Mouse (Mus musculus) midbrain, embryonic 14.5 days (tissue): Measurements from ENCODE around the gene Tppp3. TPM values are rescaled to one million over a fixed set of nuclear protein-coding genes. Genes with fewer than 3 reads are reported as not detected.
A peak's percentile ranks its signal among the peaks of the same experiment; 100 is the strongest.

Experiments used
- ATAC-seq: fragments of 200-750 bp; cut with Nextera tagmentation; 2 replicates; pipeline ENCODE4 v1.8.0; 2017; ENCODE audit warnings: moderate number of reproducible peaks, moderate library complexity; ENCODE audit not compliant: low FRiP score, low TSS enrichment
- DNase-seq: peaks from one replicate; pipeline ENCODE4 v3.0.0-alpha.2; 2015
- H3K27ac ChIP-seq: fragments of 300-500 bp; sonication (generic); replicated peaks from 2 replicates; pipeline ENCODE4 v1.5.1; 2014; ENCODE audit warnings: mild to moderate bottlenecking, low read depth, low read length, moderate library complexity
- H3K27me3 ChIP-seq: fragments of 300-500 bp; sonication (generic); 2 replicates; pipeline ENCODE4 v1.6.1; 2014; ENCODE audit warnings: low read length, control low read depth, mixed read lengths; ENCODE audit not compliant: control insufficient read depth, insufficient read depth
- H3K36me3 ChIP-seq: fragments of 300-500 bp; sonication (generic); 2 replicates; pipeline ENCODE4 v1.6.1; 2014; ENCODE audit warnings: low read length, control low read depth; ENCODE audit not compliant: control insufficient read depth, insufficient read depth
- H3K4me1 ChIP-seq: fragments of 300-500 bp; sonication (generic); 2 replicates; pipeline ENCODE4 v1.6.1; 2014; ENCODE audit warnings: mild to moderate bottlenecking, antibody characterized with exemption, low read length, control low read depth; ENCODE audit not compliant: control insufficient read depth, insufficient read depth
- H3K4me2 ChIP-seq: fragments of 300-500 bp; sonication (generic); 2 replicates; pipeline ENCODE4 v1.6.1; 2014; ENCODE audit warnings: mild to moderate bottlenecking, low read length, moderate library complexity
- H3K4me3 ChIP-seq: fragments of 300-500 bp; sonication (generic); replicated peaks from 2 replicates; pipeline ENCODE4 v1.5.1; 2014; ENCODE audit warnings: low read depth, low read length
- H3K9ac ChIP-seq: fragments of 300-500 bp; sonication (generic); replicated peaks from 2 replicates; pipeline ENCODE4 v1.6.1; 2014; ENCODE audit warnings: mild to moderate bottlenecking, low read length, moderate library complexity
- H3K9me3 ChIP-seq: fragments of 300-500 bp; sonication (generic); 2 replicates; pipeline ENCODE4 v1.6.1; 2016; ENCODE audit warnings: low read length, control low read depth, mixed read lengths; ENCODE audit not compliant: control insufficient read depth
- WGBS: fragments of 180-500 bp; shearing (Covaris S2); extraction: QIAGEN DNeasy Blood & Tissue Kit; methylation state at CpG from one replicate; pipeline ENCODE4 v1.1.7; 2014; 5-methylcytosine and 5-hydroxymethylcytosine counted together
- polyA plus RNA-seq: library from polyadenylated mRNA; unstranded; fragments of >200 nt; fragmentation: Nextera tagmentation; extraction: Ambion mirVana; gene quantifications from 2 replicates; pipeline ENCODE4 v1.2.1, GENCODE M21; 2014

Tppp3 gene
- polyA plus RNA-seq, 1 experiment from 2014 or later, result 91.3 TPM

DNA sequence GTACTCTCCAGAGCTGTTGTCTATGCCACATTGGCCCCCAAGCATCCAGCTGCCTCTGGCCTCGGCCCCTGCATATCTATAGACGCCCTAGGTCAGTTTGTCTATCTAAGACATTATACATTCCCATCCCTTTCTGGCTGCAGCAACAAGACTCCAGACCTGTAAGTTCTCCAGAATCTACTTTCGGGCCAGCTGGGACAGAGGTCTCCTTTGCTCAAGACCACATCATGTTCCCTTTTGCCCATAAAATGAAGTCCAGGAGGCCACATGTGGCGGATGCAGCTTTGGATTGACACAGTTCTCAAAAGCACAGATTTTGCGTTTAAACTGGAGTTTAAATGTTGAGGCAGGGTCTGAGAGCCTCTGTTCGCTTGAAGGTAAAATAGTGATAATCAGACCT lies 42.9 kb upstream of the Tppp3 start:
- WGBS, result 92% methylated on average over 6 of the region's 6 CpGs

DNA sequence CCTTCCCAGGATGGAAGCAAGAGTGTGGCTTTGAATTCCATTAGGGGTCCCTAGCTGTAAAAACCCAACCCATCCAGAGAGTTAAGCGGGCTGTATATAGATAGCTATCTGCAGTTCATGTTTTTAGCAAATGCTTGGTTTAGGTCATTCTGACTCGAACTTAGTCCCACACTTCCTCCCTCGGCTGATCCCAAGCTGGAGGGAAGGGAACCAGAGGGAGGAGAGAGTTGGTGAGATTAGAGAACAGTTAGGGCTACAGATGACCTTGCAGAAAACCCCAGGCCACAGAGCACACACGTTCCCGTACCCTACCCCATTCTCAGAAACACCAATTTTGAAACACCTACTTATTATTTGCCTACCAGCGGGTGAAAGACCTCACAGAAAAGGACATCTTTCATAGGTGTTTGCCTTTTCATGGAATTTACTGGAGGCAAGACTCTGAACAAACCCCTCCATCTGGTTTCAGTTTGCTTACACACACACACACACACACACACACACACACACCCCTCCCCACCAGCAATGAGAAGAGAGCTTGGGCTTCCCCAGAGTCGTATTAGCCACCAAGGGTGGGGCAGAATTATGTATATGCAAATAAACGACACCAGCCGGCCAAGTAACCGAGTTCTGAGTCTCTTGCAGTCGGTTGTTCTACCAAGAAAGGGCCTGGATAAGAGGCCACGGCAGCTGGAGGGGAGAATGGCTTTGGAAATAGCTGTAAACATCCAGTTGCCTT lies 38.8 kb upstream of the Tppp3 start:
- Histone ChIP-seq H3K27ac (no peak overlapping the region), H3K36me3 (no peaks in the 10 kb centered on the region), H3K9ac (no peak overlapping the region), H3K4me3 (no peak overlapping the region), H3K4me2 (no peak overlapping the region), H3K4me1 (no peaks in the 10 kb centered on the region), H3K27me3 (no peaks in the 10 kb centered on the region), H3K9me3 (no peaks in the 10 kb centered on the region)
- DNase-seq (no peak), ATAC-seq (no peak)
- 63% methylated on average over 12 of the region's 12 CpGs for WGBS

More for the DNA sequence above, 42.9 kb upstream of the Tppp3 start:
- H3K36me3 ChIP-seq, result no peaks in the 10 kb centered on the region
- no peak overlapping the region for H3K27ac ChIP-seq
- H3K4me1 ChIP-seq, result peaks cover 9% of the 10 kb centered on the region; the same call in 1 of the 2 replicates
- H3K27me3 ChIP-seq, result peaks cover 4% of the 10 kb centered on the region; the same call in 1 of the 2 replicates
- H3K9me3 ChIP-seq, result no peaks in the 10 kb centered on the region
- no peak for DNase-seq
- ATAC-seq, result no peak
- H3K4me2 ChIP-seq, result no peak overlapping the region
- no peak overlapping the region for H3K4me3 ChIP-seq
- no peak overlapping the region for H3K9ac ChIP-seq

DNA sequence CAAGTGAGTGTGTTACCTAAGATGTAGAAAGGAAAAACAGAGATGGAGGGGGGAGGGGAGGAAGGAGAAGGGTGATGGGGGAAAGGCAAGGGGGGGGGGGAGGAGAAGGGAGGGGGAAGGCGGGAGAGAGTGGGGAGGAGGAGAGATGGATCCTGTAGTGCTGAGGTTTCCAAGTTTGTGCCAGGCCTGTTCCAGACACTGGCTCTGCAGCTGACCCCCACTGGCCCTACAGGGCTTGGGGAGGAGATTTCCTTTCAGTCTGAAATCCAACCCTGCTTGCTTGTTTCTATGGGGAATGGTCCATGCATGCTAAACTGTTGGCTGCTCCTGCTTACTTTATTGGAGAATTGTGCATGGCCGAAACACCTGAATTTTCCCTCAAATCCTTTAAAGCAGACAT lies 37.4 kb upstream of the Tppp3 start:
- Histone ChIP-seq H3K4me2 (no peak overlapping the region), H3K27ac (no peak overlapping the region), H3K36me3 (no peaks in the 10 kb centered on the region), H3K9me3 (no peaks in the 10 kb centered on the region), H3K4me3 (no peak overlapping the region), H3K27me3 (no peaks in the 10 kb centered on the region), H3K9ac (no peak overlapping the region), H3K4me1 (no peaks in the 10 kb centered on the region)
- DNase-seq (peak; percentile 19), ATAC-seq (no peak)
- WGBS, result 17% methylated on average over 1 of the region's 2 CpGs

DNA sequence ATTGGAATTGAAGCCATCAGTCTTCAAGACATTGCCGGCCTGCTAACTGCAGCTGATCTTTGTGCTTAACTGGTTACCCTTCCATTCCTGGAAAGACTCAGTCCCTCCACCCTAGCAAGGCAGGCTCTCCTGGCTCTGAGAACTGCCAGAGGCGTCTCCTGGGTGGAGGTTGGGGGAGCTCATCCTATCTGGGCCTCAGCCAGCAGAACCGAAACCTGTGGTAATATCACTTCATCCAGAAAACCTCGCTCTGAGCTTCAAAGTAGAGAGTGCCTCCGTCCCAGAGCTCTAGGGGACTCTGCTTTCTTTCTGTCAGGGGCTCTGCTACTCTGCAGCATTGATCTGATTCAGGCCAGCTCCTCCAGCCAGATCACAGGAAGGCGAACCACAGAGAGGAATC lies 35.7 kb upstream of the Tppp3 start:
- WGBS, result 87% methylated on average over 6 of the region's 6 CpGs
- Histone ChIP-seq H3K4me2 (no peak overlapping the region), H3K9ac (no peak overlapping the region), H3K4me3 (no peak overlapping the region), H3K9me3 (no peaks in the 10 kb centered on the region), H3K4me1 (no peaks in the 10 kb centered on the region), H3K27ac (no peak overlapping the region), H3K36me3 (no peaks in the 10 kb centered on the region), H3K27me3 (no peaks in the 10 kb centered on the region)
- ATAC-seq, result no peak
- no peak for DNase-seq

DNA sequence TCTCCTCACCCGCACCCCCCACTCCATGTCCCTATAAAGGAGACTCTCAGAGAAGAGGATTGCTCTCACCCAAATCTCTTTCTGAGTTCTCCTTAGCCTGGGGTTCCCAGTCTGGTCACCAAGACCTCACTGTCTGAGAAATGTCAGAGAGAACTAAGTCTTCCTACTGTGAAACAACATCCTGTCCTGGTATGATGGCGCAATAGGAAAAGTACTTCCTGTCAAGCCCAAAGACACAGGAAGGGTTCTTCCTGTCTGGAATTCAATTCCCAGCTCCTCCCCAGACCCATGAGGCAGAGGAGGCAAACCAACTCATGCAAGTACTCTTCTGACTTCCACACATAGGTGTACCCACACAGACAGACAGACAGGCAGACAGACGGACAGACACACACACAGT lies 33.3 kb upstream of the Tppp3 start:
- WGBS, result 93% methylated on average over 3 of the region's 3 CpGs
- H3K4me3 ChIP-seq, result no peak overlapping the region
- H3K27ac ChIP-seq, result no peak overlapping the region
- ATAC-seq (no peak), DNase-seq (no peak)
- H3K9me3 ChIP-seq, result no peaks in the 10 kb centered on the region
- H3K9ac ChIP-seq, result no peak overlapping the region
- no peaks in the 10 kb centered on the region for H3K36me3 ChIP-seq
- no peaks in the 10 kb centered on the region for H3K4me1 ChIP-seq
- no peak overlapping the region for H3K4me2 ChIP-seq
- H3K27me3 ChIP-seq, result no peaks in the 10 kb centered on the region

DNA sequence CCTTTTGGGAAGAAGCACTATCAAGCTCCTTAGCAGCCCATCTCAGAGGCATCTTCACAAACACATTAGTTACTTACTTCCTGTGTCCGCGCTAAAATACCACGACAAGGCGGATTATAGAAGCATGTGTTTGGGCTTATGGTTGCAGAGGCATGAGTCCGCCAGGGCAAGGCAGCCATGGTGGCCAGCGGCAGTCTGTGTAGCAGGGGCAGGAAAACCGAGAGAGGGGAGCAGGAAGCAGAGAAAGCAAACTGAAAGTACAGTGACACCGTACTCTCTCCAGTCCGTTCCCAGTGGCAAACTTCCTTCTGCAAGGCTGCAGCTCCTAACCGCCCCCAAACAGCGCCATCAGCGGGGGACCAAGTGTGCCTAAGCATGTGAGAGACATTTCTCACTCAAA lies 28.5 kb upstream of the Tppp3 start:
- Histone ChIP-seq H3K9me3 (no peaks in the 10 kb centered on the region), H3K9ac (no peak overlapping the region), H3K4me1 (peaks cover 13% of the 10 kb centered on the region; the same call in 1 of the 2 replicates), H3K27ac (no peak overlapping the region), H3K4me2 (no peak overlapping the region), H3K4me3 (no peak overlapping the region), H3K27me3 (no peaks in the 10 kb centered on the region), H3K36me3 (no peaks in the 10 kb centered on the region)
- ATAC-seq (no peak), DNase-seq (no peak)
- WGBS, result 77% methylated on average over 12 of the region's 12 CpGs

DNA sequence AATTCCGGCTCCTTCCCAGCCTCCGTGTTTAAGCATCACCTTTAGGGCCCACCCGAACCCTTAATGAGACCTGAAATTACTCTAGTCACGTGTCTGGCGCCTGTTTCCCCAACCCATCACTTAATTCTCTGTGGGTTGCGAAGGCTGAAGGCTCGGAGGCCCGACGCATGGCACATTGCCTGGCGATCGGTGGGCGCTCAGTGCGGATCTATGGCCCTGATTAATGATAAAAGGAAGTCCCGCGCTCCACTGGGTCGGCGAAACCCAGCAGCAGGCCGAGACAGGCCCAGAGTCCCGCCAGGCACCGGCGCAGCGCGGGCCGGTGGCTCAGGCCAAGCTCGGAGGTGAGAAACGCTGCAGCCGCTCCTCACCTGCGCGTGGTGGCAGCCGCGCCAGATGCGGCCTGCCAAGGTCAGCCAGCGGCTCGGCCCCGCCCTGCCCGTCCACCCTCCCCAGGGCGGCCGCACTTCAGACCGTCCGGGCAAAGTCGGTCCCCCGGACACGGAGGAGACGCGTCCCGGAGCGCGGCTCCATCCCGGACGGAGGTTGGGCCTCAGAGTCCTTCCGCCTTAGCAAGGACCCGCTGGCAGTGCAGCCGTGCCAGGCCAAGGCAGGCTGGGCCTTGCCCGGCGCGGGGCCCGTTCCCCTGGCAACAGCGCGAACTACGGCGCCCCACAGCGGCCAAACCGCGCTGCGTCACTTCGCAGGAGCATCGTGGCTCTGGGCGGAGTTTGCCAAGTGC lies 25.3 kb upstream of the Tppp3 start, which contains the start of gene Zdhhc1:
TSS of gene Zdhhc1 (minus strand) at position 464 of the 742 bp plus-strand sequence.
- no peaks in the 10 kb centered on the region for H3K36me3 ChIP-seq
- H3K9ac ChIP-seq, result peak within 1 kb of the TSS; percentile 86
- peak within 1 kb of the TSS; percentile 94 for H3K4me2 ChIP-seq
- ATAC-seq (peak; percentile 90), DNase-seq (peak; percentile 92)
- no peaks in the 10 kb centered on the region for H3K9me3 ChIP-seq
- H3K4me3 ChIP-seq, result peak within 1 kb of the TSS; percentile 74
- peak within 1 kb of the TSS; percentile 72 for H3K27ac ChIP-seq
- H3K4me1 ChIP-seq, result peaks cover 13% of the 10 kb centered on the region; the same call in 1 of the 2 replicates
- under 1% methylated on average over 68 of the region's 68 CpGs for WGBS
- H3K27me3 ChIP-seq, result no peaks in the 10 kb centered on the region

DNA sequence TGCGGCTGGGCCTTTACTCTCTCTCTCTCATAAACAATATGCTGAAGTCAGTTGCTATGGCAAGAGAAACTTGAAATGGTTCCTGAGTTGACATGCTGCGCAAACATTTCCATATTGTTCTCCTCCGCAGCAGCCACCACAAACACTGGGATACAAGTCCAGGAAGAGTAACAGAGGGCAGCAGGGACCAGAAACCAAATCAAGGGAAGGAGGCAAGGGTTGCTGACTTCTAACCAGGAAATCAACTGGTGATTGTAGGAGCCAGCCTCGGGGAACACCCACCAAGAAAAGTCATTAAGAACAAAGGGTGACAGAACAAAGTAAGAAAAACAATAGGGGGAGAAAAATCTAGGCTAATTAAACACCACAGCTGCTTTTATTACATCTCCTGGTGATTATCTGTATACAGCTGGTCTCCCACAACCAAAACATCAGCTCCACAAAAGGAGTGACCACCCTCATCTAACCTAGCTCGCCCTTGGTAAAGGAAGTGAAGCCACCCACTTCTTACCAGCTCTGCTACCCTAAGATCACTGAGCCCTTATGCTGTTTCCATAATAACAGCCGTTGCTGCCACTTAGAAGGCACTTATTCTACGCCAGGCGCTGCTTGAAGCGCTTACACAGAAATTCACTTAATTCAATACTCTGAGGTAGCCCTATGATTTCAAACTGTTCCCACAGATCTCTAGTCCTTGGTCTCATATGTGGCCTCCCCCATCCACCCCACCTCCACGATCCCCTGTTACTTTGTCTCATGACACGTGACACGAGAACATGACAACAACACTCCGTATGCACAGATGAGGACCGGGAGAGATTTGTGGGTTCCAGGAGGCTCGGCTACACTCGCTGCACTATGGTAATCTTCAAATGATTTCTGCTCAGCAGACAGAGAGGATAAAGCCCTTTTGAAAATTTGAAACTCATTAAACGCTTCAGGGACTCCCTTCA lies 24.3 kb upstream of the Tppp3 start:
- no peaks in the 10 kb centered on the region for H3K9me3 ChIP-seq
- no peaks in the 10 kb centered on the region for H3K27me3 ChIP-seq
- 26% methylated on average over 17 of the region's 17 CpGs for WGBS
- ATAC-seq (no peak), DNase-seq (peak; percentile 35)
- peak overlapping the region; percentile 86; the same call in 1 of the 2 replicates for H3K9ac ChIP-seq
- H3K4me3 ChIP-seq, result peak overlapping the region; percentile 74
- H3K4me1 ChIP-seq, result peaks cover 13% of the 10 kb centered on the region; the same call in 1 of the 2 replicates
- no peaks in the 10 kb centered on the region for H3K36me3 ChIP-seq
- peak overlapping the region; percentile 72; the same call in 1 of the 2 replicates for H3K27ac ChIP-seq
- H3K4me2 ChIP-seq, result peak overlapping the region; percentile 94
